Mouse (Mus musculus): ENCODE data around the gene Axl.
A peak's percentile ranks its signal among the peaks of the same experiment; 100 is the strongest.

Axl gene

DNA sequence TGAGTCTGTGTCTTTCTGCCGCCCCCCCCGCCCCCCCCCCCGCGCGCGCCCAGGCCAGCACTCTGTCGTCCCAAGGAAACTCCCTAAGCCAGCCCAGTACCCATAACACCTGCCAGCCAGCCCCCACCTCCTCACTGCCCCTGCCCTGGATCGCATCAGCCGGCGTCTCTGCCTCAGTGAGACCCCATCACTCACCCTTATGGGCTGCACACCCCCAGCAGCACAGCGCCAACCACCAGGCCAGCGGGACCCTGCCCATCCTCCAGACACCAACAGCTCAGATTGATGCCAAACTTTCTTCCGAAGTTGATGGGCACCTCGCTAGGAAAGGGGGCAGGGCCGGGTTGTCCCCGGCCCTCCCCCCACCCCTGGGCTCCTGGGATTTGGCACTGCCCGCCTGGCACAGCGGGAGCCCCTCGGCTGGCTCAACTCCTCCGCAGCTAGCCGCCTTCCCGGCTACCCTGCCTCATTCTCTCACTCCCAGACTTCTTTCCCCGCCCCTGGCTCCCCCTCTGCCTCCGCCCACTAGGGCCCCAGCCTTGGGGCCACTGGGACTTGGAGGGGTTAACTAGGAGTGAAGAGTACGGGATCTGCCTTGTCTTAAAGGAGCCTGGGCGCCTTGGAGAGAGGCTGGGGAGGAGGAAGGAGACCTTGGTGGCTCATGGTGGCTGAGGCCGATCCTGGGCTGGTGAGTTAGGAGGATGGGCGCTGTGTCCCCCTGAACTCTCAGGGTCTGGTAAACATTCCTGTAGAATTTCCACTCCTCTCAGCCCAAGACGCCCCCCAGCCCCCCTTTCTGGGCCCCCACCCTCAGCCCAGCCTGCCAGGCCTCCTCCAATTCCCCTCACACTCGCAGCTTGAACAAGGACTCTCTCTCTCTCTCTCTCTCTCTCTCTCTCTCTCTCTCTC is at the start of gene Axl:
Gene Axl (minus strand): TSS at position 486 of the 909 bp plus-strand sequence.
- DNase-seq (ENCODE audit: low spot score in 2 of 2): no peak

DNA sequence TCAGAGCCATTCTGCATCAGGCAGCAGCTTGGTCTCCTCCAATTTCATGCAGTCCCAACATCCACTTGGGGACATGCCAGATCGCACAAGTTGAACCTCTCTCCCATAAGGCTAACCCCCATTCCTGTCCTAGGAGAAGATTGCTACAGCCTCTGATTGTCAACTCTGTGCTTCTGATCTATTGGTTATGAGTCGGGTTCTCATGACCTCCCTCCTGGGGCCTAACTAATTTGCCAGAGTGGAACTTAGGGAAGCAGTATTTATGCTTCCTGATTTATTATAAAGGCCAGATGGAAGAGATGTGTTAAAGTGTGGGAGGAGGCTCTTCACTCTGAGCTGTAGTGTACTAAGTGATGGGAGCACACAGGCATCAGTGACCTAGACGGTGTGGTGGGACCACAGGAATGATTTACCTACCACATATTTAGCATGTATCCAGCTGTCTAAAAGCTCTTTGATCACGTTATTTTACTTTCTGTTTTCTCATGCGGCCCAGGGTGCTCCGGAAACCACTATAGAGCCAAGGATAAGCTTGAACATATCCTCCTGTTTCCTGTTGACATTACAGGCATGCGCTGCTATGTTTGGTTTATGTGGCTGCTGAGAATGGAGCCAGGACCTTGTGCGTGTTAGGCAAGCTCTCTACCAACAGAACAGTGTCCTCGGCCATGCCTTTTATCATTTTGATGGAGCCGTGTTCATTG is 46.8 kb upstream of the Axl start:
- no peak for DNase-seq (ENCODE audit: low spot score in 2 of 2)

DNA sequence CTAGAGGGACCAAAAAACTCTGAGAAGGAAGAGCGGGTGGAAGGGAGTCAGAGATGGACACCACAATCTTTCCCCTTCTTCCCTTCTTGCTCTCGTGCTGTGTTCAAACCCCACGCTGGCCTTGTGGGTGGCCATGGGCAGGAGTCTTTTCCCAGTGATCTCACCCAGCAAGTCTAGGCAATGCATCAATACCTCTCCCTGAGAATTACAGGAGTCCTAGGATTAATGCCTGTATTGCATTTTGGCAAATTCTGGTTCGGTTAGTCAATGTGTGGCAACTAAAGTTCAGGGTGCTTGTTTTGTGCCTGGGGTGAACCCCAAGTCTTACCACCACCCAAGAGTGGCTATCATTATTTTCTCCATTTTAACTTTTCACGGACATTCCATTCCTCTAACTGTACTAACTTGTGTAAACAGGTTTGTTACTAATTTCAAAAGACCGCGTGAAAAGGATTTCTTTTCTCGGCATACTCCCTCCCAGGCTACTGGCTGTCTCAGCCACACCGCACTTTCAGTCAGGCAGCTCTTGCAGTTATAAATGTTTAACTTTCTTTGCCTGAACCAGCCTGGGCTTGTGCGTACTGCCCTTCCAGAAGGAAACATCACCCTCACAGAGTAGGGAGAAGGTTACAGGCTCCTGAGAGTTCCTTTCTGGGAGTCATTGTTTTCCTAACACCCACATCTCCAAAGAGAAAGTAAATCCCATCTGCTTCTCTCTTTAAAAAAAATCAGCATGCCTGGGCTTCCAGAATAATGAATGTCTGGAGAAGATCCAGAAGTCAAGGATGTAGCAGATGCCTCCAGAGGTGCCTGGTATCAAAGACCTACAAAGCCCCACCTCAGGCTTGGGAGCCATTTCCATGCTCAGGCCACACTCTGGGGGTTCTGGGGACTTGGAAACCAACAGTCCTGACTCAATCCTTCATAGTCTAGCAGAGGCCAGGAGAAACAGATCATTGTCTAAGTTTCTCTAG is 43.3 kb upstream of the Axl start:
- no peak for DNase-seq (ENCODE audit: low spot score in 2 of 2)

GRCm38 (mm10) chr7:25830251-25830650 is 41.7 kb upstream of the Axl start:
- no peak for DNase-seq (ENCODE audit: low spot score in 2 of 2)

DNA sequence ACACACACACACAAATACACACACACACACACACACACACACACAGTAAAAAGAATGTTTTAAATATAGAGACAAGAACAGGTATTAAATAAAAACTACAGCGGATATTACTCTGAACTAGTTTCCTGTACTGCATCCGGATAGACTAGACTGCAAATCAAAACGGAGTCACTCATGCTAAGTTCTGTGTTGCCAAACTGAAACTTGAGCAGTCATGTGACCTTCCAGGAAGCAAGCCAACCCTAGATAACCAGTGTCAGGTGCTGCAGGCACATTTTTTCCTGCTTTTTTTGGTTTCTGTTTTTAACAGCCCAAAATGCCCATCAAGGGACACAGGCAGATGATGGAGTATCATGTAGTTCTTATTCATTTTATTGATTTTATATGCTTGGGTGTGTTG is 38.7 kb upstream of the Axl start:
- DNase-seq (ENCODE audit: low spot score in 2 of 2): no peak

DNA sequence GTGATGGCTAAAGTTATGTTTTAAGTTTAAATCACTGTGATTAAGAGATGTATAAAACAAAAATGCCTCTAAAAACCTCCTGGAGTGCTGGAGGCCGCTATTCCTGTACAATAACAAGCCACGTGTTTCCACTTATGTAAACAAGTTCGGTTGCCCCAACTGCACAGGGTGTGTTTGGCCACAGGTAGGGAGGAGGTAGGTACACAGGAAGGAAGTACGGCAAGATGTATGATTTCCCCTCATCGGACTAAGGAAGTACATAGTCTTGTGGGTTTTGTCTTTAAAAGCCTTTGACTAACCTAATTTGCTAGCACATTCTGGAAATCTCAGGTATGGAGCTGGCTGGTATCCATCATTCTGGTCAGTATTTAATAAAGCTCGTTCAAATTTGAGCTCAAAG is 37.5 kb upstream of the Axl start:
- no peak for DNase-seq (ENCODE audit: low spot score in 2 of 2)

DNA sequence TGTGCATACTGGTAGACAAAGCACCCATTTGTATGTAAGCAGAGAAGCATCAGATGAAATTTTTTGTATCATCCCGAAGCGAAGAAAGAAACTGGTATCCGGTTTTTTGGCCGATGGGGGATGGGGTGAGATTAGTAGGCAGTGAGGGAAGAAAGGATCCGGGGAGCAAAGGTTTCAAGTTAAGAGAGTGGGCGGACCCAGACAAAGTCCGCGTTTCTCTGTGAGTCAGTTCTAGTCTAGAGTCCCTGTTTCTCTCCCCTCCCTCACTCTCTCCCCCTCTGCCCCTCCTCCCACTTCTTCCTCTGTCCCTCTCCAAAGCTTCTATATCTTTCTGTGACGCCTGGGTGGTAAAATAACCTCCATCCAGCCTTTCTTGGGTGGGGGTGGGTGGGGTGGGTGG is 36.5 kb upstream of the Axl start:
- no peak for DNase-seq (ENCODE audit: low spot score in 2 of 2)

- no peak for DNase-seq (ENCODE audit: low spot score in 2 of 2)
Observed at GRCm38 (mm10) chr7:25816241-25816919, 27.9 kb upstream of the Axl start, which contains the start of gene Cyp2s1. Cyp2s1 (minus strand) TSS chr7:25816913.

GRCm38 (mm10) chr7:25815571-25815970 is 27.1 kb upstream of the Axl start:
- DNase-seq (ENCODE audit: low spot score in 2 of 2): no peak

GRCm38 (mm10) chr7:25814711-25815110 is 26.2 kb upstream of the Axl start:
- DNase-seq (ENCODE audit: low spot score in 2 of 2): no peak

- no peak for DNase-seq (ENCODE audit: low spot score in 2 of 2)
Observed at GRCm38 (mm10) chr7:25812195-25812594, 23.7 kb upstream of the Axl start.

DNA sequence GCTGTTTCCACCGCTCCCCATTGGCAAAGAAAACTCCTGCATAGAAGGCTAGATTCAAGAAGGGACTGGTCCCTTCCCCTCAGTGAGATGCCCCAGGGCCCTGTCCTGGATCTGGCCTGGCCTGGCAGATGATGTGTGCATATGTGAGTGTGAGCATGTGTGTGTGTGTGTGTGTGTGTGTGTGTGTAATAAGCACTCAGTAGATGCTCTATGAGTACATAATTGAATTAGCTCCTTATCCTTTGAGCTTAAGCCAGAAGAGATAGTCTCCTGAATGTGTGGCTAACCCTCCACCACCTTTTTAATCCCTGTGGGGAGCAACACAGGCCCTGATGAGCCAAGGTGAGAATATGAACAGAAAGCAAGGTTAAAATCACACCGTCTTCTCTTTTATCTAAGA is 23.2 kb upstream of the Axl start:
- DNase-seq (ENCODE audit: low spot score in 2 of 2): no peak

GRCm38 (mm10) chr7:25805631-25806343 is 17.3 kb upstream of the Axl start:
- DNase-seq (ENCODE audit: low spot score in 2 of 2): peak in 1 of 2 experiments; percentile 57

- DNase-seq (ENCODE audit: low spot score in 2 of 2): no peak
Observed at GRCm38 (mm10) chr7:25804792-25805191, 16.3 kb upstream of the Axl start.

- DNase-seq (ENCODE audit: low spot score in 2 of 2): no peak
Observed at GRCm38 (mm10) chr7:25803460-25803859, 15.0 kb upstream of the Axl start.

GRCm38 (mm10) chr7:25802241-25803125 is 14.0 kb upstream of the Axl start:
- DNase-seq (ENCODE audit: low spot score in 2 of 2): no peak

DNA sequence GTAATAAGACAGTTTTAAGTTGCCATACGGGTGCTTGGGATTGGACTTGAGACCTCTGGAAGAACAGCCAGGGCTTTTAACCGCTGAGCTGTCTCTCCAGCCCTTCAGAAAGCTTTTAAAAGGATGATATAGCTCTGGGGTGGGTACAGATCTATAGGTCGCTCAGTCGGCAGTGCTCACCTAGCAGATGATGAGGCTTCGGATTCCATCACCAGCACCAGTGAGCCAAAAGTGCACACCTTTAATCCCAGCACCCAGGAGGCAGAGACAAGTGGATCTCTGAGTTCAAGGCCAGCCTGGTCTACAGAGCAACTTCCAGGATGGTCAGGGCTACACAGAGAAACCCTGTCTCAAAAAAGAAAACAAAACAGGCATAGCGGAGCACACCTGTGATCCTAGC is 12.5 kb upstream of the Axl start:
- DNase-seq (ENCODE audit: low spot score in 2 of 2): no peak

- no peak for DNase-seq (ENCODE audit: low spot score in 2 of 2)
Observed at GRCm38 (mm10) chr7:25799369-25799768, 10.9 kb upstream of the Axl start.

GRCm38 (mm10) chr7:25798540-25798939 is 10.0 kb upstream of the Axl start:
- DNase-seq (ENCODE audit: low spot score in 2 of 2): no peak

DNA sequence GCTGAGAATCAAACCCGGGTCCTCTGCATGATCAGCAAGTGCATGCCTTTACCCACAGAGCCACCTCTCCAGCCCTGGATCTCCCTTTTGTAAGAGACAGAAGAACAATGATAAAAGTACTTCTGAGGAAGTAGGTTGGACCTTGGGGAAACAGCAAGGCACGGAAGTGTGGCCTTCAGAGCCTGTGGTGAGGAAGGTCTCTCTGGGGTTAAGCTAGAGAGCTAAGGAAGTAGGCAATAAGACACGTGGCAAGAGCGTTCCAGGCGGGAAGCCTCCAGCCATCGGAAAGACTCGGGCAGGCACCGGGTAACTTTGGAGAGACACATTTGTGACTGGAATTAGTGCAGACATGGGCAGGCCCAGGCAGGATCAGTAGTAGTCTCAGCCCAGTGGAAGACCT is 6.3 kb upstream of the Axl start:
- DNase-seq (ENCODE audit: low spot score in 2 of 2): no peak
